Mouse (Mus musculus): ENCODE data around the gene Eif3c.

DNA sequence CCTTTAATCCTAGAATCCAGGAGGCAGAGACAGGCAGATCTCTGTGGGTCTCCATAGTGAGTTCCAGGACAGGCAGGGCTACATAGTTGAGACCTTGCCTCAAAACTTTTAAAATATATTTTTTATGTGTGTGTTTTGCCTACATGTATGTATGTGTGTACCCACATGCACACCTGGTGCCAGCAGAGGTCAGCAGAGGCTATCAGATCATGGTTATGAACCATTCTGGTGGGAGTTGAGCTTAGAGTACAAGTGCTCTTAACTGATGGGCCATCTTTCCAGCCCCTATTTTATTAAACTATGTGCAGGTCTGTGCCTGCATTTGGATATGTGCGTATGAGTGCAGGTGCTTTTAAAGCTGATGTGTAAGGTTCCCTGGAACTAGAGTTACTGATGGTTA lies 11.4 kb downstream of the Eif3c start:
- TF ChIP-seq CTCF (IDR thresholded peaks at IDR 0.05; ENCODE audit: control insufficient read depth, insufficient read depth, insufficient replicate concordance, low read depth, low read length) (no peak), POLR2A (IDR thresholded peaks at IDR 0.05; ENCODE audit: control insufficient read depth, low read depth, low read length) (no peak)

Data from testis, adult 2 months (tissue).